Comparison of ENCODE assay signal across 26 mouse cellular contexts in the genomic region with DNA sequence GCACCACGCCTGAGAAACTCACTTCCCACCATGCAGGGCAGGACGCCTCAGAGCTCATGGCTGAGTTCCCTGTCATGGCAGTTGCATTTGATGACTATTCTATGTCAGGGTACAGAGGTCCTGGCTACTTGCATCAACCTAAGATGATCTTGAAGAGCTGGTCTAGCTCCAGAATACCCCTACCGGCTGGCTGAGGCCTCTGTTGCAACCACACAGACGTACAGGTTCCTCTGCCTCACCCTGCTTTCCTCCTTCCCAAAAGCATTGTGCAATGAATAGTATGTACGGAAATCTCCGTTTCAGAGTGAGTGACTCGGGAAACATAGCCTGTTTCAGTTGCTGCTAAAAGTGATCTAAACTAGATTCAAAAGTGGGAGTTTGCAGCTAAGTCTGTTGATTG. TPM values are rescaled to one million over a fixed set of nuclear protein-coding genes. Genes with fewer than 3 reads are reported as not detected.
DNase-seq lines count a peak whose midpoint lies in the region; ATAC-seq lines count a peak whose summit lies in the region.
"Had no signal": no experiment of that assay in that cellular context is flagged by ENCODE, and none has a peak within 500 bp of the region (broad histone marks: within the 10 kb centered on the region; RNA-seq: fewer than 3 reads in every experiment).

No protein-coding gene starts in this region.

- 0 out of 2 replicates have a peak overlapping the region, but pooled peaks have one; percentile 7 for H3K27ac ChIP-seq in embryonic facial prominence, embryonic 15.5 days (replicated peaks)
- no peak overlapping the region for H3K27ac ChIP-seq in embryonic facial prominence, embryonic 10.5 days (replicated peaks)
- H3K27ac ChIP-seq: forebrain, embryonic 12.5 days; forebrain, embryonic 15.5 days; hindbrain, embryonic 10.5 days; hindbrain, embryonic 13.5 days; intestine, embryonic 15.5 days had no signal

- DNase-seq in embryonic facial prominence, embryonic 10.5 days (ENCODE audit: low spot score): no peak
- DNase-seq in lung, postnatal 36 days: peak; percentile 31
- no peak for DNase-seq in lung, postnatal 25 days (ENCODE audit: low spot score)
- no peak for DNase-seq in cerebellum, adult 8-10 months
- DNase-seq in c-Kit-positive CD71-positive TER-119-positive erythroid progenitor cells, embryonic 14.5 days (ENCODE audit: low spot score): no peak
- DNase-seq: adrenal gland, postnatal 10 days; adrenal gland, postnatal 36 days; B cell, adult 2 months; cerebellum, adult 11 months; cerebellum, adult 2 months; cerebellum, postnatal 10 days; cerebellum, postnatal 36 days; embryo, embryonic 11 days; gastrocnemius, postnatal 25 days; heart, postnatal 36 days had no signal

- no peaks in the 10 kb centered on the region for H3K36me3 ChIP-seq in embryonic facial prominence, embryonic 15.5 days
- no peaks in the 10 kb centered on the region for H3K36me3 ChIP-seq in embryonic facial prominence, embryonic 10.5 days (replicated peaks)
- H3K36me3 ChIP-seq: forebrain, embryonic 12.5 days; forebrain, embryonic 15.5 days; hindbrain, embryonic 10.5 days; hindbrain, embryonic 13.5 days; intestine, embryonic 15.5 days had no signal

- H3K27me3 ChIP-seq in embryonic facial prominence, embryonic 15.5 days: no peaks in the 10 kb centered on the region
- no peaks in the 10 kb centered on the region for H3K27me3 ChIP-seq in embryonic facial prominence, embryonic 10.5 days (replicated peaks; ENCODE audit: low read depth, poor library complexity, severe bottlenecking)
- H3K27me3 ChIP-seq: forebrain, embryonic 12.5 days; forebrain, embryonic 15.5 days; hindbrain, embryonic 13.5 days; Patski had no signal

- WGBS in embryonic facial prominence, embryonic 15.5 days: 75% methylated on average over 7 of the region's 7 CpGs
- WGBS in embryonic facial prominence, embryonic 10.5 days: 90% methylated on average over 7 of the region's 7 CpGs

- H3K9ac ChIP-seq in embryonic facial prominence, embryonic 15.5 days: no peak overlapping the region
- H3K9ac ChIP-seq: forebrain, embryonic 12.5 days; forebrain, embryonic 15.5 days; hindbrain, embryonic 13.5 days; intestine, embryonic 15.5 days had no signal

- H3K4me2 ChIP-seq in embryonic facial prominence, embryonic 15.5 days (replicated peaks): no peak overlapping the region
- H3K4me2 ChIP-seq: forebrain, embryonic 12.5 days; forebrain, embryonic 15.5 days; heart, embryonic 11.5 days; hindbrain, embryonic 13.5 days; intestine, embryonic 15.5 days had no signal

- no peak overlapping the region for H3K4me3 ChIP-seq in embryonic facial prominence, embryonic 15.5 days (replicated peaks)
- H3K4me3 ChIP-seq in embryonic facial prominence, embryonic 10.5 days: no peak overlapping the region
- H3K4me3 ChIP-seq: forebrain, embryonic 12.5 days; forebrain, embryonic 15.5 days; hindbrain, embryonic 10.5 days; hindbrain, embryonic 13.5 days; intestine, embryonic 15.5 days had no signal

- 0 out of 2 replicates have a peak, but pooled peaks cover 3% of the 10 kb centered on the region for H3K4me1 ChIP-seq in embryonic facial prominence, embryonic 15.5 days
- no peaks in the 10 kb centered on the region for H3K4me1 ChIP-seq in embryonic facial prominence, embryonic 10.5 days
- H3K4me1 ChIP-seq: forebrain, embryonic 15.5 days; intestine, embryonic 15.5 days had no signal

- 0 out of 2 replicates have a peak, but pooled peaks have one; percentile 11 for ATAC-seq in embryonic facial prominence, embryonic 15.5 days (ENCODE audit: insufficient number of reproducible peaks, low FRiP score, low TSS enrichment, low read depth)
- ATAC-seq in granulocyte monocyte progenitor cell, adult 5-6 weeks (replicated peaks; ENCODE audit: poor library complexity, severe bottlenecking): peak; percentile 95
- ATAC-seq in CD4-positive, CD25-positive, alpha-beta regulatory T cell, adult 4 months: no peak
- ATAC-seq: forebrain, embryonic 15.5 days; hindbrain, embryonic 16.5 days; intestine, embryonic 15.5 days; Patski had no signal

- no peaks in the 10 kb centered on the region for H3K9me3 ChIP-seq in embryonic facial prominence, embryonic 15.5 days (replicated peaks)
- H3K9me3 ChIP-seq in embryonic facial prominence, embryonic 10.5 days: no peaks in the 10 kb centered on the region
- H3K9me3 ChIP-seq: forebrain, embryonic 12.5 days; forebrain, embryonic 15.5 days; hindbrain, embryonic 10.5 days; hindbrain, embryonic 13.5 days; intestine, embryonic 15.5 days had no signal

RNA-seq across cellular contexts. Expression of a gene that starts 37.7 kb away (rescaled TPM):
- 39.4 and 40.3 TPM in 2 replicates for polyA plus RNA-seq in embryonic facial prominence, embryonic 15.5 days (2015; fragmentation: Nextera tagmentation; extraction: Ambion mirVana)
- polyA plus RNA-seq in embryonic facial prominence, embryonic 10.5 days (2016; fragmentation: Nextera tagmentation; extraction: Ambion mirVana): 23.1 and 23.9 TPM in 2 replicates
- total RNA-seq in granulocyte monocyte progenitor cell, adult 5-6 weeks (2014; fragmentation: Nextera tagmentation): 19.9 and 25.1 TPM in 2 replicates
- 26.4 and 26.5 TPM in 2 replicates for total RNA-seq in granulocyte monocyte progenitor cell, adult 5-6 weeks (2017)
- 10 to 100 TPM; 58.1 to 74.3 TPM for polyA plus RNA-seq in CD4-positive, CD25-positive, alpha-beta regulatory T cell, adult 4 months (2017; shearing (Covaris generic))
